Mouse (Mus musculus) layer of hippocampus, postnatal 25 days (tissue): ENCODE measurements around the gene Rbfox2. TPM values are rescaled to one million over a fixed set of nuclear protein-coding genes. Genes with fewer than 3 reads are reported as not detected.

Experiments used
- DNase-seq, 2 experiments: peaks; one replicate each; pipeline ENCODE4 v3.0.0; 2022; ENCODE audit warnings: mixed read lengths in 2 of 2, low spot score in 1 of 2; ENCODE audit errors: extremely low spot score in 1 of 2
- total RNA-seq, 2 experiments: library from RNA; stranded (reverse); gene quantifications; 2 replicates each; pipeline ENCODE4 v1.2.3; 2021

The Rbfox2 gene
- total RNA-seq, 2 experiments from 2014 or later, result 220 to 233 TPM

DNA sequence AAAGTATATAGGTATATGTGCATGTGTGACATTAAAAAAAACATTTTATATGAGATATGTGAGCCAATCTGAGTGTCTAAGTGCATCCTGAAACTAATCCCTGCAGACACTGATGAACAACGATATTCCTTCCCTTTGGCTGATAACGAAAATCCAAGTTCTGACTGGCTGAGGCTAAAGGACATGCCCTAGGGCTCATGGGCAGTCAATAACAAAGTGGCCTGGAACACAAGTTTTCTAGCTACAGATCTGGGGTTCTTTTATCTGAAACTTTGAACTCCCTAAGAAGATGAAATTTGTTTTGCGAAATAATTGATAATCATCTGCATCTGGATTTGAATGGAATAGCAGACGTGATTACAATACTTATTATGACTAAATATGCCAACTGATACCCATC is 66.2 kb downstream of the Rbfox2 start:
- no peak for DNase-seq

DNA sequence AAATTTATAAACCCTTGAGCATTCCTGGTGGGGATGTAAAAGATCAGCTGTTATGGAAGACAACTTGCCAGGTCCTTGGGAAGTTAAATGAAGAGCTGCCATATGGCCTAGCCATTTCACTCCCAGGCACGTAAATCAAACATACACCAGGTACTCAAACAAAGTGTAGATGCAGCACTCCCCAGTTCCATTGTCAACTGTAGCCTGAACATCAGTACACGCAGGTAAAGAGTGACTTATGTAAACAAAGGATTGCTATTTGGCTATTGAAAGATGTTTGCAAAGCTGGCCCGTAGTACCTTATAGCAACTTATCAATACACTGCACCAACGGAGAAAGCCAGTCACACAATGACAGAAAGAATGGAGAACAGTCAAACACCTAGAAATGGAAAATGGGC is 67.2 kb downstream of the Rbfox2 start:
- no peak for DNase-seq

DNA sequence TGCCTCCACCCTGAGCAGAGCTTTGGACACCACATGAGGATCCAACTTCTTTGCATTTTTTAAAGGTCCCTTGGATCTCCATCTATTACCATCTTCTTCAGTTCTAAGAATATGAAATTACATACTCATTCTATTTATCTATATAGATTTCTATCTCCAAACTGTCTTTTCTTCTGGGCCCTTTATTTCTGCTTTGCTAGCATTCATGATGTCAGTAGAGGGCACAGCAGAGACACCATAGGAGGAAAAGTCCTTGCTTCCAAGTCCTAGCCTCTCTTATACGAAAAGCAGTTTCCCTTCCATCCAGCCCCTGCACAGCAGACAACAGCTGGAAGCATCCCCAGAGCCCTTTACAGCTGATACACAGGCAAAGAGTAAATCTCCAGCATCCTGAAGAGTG is 69.1 kb downstream of the Rbfox2 start:
- no peak for DNase-seq

DNA sequence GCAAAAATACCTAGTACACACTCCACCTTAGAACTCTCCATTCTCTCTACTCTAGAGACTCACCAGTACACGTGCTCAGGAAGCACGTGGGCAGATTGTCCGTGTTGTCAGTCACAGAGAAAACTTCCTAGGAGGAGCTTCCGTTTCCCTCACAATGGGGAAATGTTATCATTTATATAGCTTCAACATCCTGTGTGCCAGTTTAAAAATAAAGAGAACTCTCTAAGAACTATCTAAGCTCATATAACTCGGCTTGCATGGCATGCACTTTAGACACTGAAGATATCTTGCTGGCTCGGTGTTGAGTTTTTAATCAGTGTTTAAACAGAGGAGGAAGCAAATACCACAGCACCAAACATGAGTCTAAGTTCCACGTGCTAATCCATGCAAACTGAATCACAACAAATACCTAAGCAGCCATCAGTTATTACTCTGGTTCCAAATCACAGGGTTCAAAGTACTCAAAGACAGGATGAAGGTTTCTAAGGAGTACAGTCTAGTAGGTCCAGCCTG is 70.7 kb downstream of the Rbfox2 start:
- no peak for DNase-seq

DNA sequence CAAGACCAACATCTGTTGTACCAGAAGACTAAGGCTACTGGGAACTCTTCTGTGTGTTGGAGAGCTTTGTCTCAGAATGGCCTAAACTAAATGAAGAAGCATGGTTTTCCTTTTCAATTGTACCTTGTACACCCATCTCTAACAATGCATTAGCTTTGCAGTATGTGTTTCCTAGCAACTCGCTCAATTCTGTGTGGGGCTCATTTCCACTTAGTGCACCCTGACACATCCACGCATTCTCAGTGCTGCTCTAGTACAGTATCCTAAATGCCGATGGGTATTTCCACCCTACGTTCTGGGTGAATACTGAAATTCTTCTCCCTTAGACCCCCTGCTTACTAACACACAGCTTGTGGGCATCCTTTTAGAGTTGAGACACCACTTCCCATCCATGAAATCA is 71.3 kb downstream of the Rbfox2 start:
- no peak for DNase-seq

DNA sequence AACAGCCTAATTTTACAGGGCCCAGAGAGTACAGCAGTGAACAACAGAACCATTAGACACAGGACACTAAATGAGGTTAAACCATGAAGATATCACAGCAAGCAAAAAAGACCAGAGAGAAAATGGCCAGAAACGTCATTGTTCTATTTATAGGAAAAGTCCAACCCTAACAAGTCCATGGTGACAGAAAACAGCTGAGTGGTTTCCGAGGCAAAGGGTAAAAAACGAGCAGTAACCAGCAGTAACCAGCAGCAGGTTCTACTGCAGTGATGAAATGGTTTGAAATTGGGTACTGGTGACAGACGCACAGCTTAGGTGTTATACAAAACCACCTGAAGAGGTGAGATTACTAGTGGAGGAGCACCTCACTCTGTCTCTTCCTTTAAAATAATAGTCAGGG is 72.5 kb downstream of the Rbfox2 start:
- no peak for DNase-seq

DNA sequence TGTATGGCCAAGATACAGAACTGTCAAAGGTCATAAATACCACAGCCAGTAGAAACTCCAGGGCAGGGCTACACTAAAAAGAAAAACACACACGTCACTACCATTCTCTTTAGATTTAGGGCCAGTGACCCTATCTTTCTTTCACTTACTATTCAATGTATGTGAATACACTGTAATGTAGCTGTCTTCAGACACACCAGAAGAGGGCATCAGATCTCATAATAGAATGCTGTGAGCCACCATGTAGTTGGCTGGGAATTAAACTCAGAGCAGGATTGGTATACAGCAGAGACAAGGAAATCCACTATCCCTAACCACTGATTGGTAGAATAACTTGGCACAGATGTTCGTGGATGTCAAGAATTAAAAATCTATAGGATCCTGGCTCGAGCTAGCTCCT is 76.7 kb downstream of the Rbfox2 start:
- no peak for DNase-seq

DNA sequence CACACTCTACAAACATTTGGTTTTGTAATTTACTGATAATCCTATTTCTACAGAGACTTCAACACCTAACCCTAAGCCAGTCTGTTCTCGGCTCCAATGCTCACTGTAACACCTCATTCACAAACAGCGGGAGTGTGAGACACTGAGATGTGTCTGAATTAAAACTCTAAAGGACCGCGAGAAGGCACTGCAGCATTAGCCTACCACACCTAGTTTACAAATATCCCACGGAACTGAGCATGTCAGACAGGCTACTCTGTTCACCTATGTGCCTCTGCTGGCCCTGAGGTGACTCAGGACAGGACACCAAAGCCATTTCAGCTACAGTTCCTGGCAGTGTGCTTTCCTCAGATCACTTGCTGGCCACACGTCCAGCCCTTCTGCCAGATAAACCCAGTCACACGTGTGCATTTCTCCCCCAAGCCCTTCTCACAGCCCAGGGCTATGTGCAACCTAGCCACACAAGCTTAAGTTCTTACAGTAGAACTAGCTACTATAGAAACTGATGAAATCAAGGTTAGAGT is 79.9 kb downstream of the Rbfox2 start:
- DNase-seq, result no peak

DNA sequence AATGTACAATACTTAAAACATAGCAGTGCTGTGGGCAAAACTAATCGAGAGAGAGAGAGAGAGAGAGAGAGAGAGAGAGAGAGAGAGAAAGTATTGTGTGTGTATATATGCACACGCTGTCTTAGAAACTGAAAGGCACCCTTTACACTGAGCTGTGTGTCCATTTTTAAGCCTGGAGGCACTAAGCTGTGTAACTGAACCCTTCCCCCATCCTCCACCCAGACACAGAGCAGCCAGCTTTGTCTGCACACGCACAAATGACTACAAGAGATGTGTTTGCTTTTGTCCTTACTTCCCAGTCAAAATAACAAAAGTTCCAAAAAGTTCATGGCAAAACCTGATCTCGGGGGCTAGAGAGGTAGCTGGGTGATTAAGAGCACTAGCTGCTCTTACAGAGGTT is 80.9 kb downstream of the Rbfox2 start:
- no peak for DNase-seq

DNA sequence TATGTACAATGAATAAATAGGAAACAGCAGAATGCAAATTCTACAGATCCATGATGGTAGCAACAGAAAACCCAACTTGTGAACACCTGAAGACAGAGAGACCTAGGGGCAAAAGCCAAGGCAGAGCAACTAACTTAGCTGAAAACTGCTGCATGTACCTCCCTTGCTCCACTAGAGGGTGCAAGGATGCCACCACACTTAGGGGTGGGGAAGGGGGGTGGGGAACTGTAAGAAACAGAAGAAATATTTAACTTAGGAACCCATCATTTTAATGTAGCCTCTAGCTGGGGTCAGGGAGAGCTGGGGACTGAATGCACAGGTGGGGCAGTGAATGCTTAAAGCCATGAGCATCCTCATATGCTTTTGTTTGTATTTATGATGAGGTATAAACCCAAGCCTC is 81.5 kb downstream of the Rbfox2 start:
- no peak for DNase-seq

DNA sequence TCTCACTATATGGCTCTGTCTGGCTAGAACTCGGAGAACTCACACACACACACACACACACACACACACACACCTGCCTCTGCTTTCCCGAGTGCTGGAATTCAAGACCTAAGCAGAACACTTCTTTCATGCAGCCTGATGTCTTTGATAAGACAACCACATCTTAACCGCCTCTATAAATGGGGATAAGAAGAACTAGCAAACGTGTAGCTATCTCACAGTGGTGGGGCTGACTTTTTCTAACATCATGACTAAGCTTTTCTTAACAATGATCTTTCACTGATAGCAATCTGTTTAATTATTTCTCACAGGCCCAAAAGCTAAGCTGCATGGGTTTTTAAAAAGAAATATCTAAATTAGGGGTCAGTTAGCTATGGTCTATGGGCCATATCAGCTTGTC is 86.0 kb downstream of the Rbfox2 start:
- DNase-seq, result no peak

DNA sequence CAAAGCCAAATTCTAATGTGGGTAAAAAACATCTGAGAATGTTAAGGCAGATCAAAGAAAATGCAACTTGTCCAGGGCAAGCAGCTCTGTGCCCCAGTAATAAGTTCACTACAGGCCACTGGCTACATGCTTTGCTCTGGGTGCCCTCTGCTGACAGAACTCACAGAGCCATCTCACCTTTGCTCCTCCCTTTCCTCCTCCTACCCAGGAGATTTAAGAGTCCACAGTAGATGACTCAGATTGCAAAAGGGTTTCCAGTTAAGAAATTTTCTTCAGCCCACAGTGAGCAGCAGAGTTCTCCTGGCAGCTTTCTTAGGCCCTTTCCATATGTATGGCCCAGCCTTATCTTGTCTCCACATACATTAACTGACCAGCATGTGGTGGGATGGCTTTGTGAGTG is 86.7 kb downstream of the Rbfox2 start:
- DNase-seq, result no peak

DNA sequence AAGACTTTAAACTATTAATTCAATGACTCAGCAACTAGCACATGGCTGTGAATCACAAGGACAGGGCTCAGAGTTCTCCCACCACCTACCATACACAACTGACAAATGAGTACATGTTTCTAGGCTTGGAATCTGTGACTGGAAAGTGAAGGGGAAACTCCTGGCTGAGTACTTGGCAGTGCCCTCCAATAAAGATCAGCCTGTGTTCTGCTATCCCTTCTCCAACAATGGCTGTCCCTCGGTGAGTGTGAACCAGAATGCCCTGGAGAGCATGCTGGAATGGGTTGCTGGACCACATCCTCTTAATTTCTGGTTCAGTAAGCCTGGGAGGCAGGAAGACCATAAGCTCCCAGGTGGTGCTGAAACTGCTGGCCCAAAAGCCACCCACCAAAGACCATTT is 87.2 kb downstream of the Rbfox2 start:
- no peak for DNase-seq

DNA sequence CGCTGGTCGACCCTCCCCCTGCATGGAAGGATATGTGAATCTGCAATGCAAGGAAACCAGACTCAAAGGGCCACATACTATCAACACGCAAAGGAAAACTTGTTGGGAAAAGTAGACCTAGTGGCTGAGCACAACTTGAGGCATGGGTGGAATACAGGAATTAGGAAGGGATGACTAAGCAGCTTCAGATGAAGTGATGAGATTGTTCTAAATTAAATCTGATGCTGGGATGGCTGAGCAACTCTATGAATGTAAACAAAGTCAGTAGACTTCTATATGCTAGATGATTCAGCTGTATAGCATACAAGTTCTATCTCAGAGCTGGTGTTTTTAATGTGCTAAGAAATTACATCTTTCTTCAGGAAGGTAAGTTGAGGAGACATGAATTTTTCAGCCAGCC is 88.8 kb downstream of the Rbfox2 start:
- DNase-seq, result no peak

DNA sequence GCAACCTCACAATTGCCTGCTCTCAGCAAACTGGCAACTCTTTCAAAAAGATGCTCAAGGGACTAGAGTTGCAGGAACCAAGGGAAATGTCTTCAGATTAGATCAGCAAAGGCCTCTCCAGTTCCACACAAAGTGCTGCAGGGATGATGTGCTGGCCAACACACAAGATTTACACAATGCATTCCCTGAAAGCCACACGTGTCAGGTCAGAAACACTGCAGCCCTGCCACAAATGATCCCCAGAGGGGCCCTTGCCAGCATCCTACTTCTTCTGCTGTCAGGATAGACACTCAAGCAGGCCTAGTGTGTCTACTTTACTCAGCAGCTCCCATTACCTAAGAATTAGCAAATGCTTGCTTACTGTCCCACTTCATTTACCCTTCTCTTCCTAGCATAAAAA is 89.3 kb downstream of the Rbfox2 start:
- DNase-seq, result no peak

DNA sequence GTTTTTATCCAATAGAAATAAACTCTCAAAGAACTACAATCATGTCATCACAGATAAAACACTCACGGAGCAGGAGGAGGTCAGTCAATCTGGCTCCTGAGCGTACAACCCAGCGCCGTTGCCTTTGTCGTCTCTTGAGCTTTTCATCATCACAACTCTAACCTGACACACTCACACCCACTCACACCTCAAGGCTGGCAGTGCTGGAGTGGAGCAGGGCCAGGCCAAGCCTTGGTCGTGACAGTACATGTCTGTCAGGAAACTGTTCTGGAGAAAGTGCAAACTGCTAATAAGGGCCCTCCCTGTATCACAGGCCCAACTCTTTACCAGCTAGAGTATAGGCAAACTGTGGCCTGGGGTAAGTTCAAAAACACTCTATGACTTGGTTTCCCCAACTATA is 90.1 kb downstream of the Rbfox2 start:
- DNase-seq, result no peak

DNA sequence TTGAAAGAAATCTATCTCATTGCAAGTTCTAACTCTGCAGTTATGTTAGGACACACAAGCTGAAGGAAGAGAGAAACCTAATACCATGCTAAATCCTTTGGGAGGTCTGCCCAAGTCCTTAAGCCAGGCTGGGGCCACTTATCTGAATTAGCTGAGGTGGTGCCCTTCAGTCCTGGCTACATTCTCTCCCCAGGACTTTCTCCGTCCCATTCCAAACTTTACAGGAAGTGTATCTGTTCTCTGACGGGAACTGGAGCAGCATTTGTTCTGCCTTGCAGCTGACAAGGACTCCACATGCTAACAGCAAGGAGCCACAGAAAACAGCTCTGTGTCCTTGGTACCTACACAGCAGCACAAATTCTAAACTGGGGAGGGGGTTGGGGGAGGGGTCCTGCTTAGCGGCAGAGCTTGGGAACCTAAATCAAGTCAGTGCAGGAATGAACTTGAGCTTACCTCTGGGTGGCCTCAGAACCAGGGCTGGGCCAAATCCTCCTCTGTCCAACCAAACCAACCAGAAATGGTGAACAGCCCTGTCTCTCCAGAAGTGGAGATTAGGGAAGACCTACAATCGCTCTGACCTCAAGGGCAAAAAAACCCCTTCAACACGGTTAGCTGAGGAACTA is 91.5 kb downstream of the Rbfox2 start:
- no peak for DNase-seq

DNA sequence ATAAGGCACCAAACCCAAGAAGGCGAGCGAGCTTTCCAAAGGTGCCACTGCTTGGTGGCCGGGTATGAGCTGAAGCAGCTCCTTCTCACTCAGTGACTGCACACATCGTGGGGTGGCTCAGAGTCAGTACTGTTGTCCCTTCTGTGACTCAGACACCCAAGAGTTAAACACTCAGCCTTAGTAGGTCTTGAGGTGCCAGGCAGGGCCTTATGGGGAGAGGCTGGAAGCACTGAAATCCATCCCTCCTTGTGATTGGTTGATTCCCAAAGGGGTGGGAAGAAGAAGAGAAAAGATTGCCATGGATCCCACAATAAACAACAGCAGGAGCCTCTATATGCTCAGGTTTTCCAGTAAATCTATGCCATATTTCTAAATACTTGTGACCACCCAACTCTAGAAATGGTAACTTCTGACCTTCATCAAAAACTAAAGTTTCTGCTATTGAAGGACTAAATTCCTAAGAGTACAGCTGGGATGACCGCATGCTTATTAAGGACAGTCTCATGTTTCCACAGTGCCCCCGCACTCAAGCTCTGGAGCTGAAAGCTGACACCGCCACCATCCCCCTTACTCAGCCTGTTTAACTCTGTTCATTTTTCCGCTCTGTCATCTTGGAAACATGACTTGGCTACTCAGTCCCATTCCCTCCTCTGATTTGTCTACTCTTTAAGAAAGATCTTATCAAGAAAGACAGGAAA is 92.2 kb downstream of the Rbfox2 start:
- no peak for DNase-seq

DNA sequence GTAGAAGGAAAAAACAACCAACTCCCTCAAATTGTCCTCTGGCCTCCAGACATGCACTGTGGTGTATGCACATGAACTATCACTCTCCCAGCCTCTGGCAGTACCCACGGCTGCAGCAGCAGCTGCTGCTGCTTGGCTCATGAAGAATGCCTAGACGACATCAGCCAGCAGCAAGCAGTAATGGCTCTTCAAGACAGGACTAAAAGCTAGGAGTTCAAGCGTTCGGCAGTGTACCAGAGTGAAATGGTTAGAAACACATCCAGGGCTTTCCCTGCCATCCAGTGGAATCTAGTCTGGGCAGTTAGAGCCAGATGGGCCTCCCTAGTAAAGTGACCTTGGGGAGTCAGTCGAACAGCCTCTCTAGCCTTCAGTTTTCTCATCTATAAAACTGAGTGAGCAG is 93.0 kb downstream of the Rbfox2 start:
- DNase-seq, result no peak

DNA sequence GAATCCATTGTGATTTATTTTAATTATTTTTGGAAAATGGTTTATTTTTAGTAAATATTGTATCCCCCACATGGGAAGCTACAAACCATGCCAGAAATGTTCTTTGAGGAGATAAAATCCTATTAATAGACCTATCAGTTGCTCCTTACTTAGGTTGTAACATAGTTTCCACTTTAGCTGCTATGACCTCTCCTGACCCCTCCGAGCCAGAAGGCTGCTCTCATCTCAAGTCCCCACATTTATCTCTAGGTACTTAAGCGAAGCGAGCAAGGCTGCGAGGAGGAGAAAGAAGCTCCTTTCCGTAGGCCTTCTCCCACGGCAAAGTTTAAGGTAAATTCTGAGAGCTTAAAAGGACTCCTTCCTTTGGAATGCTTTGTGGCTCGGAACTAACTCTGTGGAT is 94.0 kb downstream of the Rbfox2 start:
- no peak for DNase-seq

DNA sequence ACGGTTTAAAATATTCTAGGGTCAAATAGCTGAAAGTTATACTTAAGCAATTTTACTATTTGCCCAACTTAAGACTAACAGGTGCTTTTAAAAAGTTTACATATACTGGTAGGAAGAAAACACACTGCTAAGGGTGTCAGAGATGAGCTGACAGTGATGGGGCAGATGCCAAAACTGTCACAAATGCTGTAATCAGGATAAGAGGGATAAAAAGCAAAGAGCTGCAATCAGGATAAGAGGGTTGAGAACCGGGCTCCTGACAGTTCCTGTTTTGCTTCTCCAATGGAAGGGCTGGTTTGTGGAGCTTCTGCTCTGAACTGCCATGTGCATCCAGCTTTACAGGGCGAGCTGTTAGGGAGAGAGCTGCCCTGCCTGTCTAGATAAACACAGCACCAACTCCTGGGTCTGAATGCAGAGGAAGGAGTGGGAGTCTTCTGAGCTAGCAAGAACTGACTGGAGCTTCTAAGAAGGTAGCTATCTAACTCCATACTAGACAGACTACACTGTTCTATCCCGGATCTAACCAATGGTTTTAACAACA is 94.5 kb downstream of the Rbfox2 start:
- DNase-seq, result no peak

DNA sequence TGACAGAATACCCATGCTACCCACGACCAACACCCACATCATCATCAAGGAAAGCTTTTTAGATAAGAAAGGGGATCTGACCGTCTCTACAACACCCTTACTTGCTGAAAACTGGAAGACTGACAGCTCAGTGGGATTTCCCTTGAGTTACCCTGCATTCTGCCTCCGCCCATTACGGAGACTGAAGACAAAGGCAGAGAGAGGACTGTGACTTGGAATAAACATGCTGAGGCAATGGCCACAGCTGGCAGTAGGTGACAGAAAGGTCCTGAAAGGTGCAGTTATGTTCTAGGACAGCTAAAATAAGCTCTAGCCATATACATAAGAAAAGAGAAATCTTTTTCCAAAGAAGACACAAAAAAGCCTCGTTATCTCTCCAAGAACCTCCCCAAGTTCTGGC is 99.8 kb downstream of the Rbfox2 start:
- no peak for DNase-seq
